Mouse (Mus musculus) heart, adult 9 months (tissue): ENCODE data around the gene Inpp4b.
"Not testable (repeated sequence)": the region's sequence is repeated elsewhere in the genome, so short reads cannot be mapped to it uniquely, and the experiment has no call there.

Experiments used
- DNase-seq, 2 experiments: peaks; one replicate each; pipeline ENCODE4 v3.0.0; 2022; ENCODE audit warnings: low spot score in 2 of 2

The Inpp4b gene

GRCm38 (mm10) chr8:81992966-81993365, 650.6 kb downstream of the Inpp4b start:
- no peak for DNase-seq

GRCm38 (mm10) chr8:81996239-81996638, 653.9 kb downstream of the Inpp4b start:
- no peak for DNase-seq

DNA sequence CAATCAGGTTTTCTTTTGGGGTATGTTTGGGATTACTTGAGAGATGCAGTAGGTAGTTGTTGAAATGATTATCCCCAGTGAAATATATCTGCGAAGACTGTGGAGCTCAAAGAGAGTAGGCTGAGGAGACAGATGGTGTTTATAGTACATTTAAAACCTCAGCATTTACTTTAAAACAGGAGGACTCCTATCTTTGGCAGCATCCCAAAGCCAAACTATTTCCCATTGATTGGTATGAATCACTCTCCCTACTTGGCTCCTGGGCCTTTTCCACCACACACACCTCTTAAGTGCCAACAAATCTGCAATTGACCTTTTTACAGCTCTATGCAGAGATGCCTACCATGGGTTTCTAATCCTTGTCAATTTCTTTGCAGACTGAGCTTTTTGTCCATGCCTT, 654.5 kb downstream of the Inpp4b start:
- DNase-seq, result no peak

- DNase-seq, result no peak
Measured at GRCm38 (mm10) chr8:82004158-82004557, 661.8 kb downstream of the Inpp4b start.

DNA sequence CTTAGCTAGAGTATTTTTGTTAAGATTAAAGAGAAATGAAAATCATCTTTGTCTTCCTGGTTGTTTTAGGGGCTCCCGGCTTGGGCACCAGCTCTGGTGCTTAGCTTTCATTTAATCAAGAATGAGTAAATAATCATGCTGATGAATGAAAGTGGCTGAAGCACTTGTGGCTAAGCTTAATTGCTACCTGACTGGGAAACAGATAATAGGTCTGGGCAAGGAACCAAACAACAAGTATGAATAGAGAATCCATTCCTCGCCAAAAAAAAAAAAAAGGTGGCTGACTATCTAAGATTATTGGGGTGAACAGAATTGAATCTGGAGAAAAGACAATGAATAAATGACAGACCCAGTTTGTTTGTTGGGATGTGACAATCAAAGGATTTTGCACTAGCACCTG, 663.1 kb downstream of the Inpp4b start:
- DNase-seq, result no peak

- DNase-seq, result no peak
Measured at GRCm38 (mm10) chr8:82017792-82018191, 675.4 kb downstream of the Inpp4b start.

DNA sequence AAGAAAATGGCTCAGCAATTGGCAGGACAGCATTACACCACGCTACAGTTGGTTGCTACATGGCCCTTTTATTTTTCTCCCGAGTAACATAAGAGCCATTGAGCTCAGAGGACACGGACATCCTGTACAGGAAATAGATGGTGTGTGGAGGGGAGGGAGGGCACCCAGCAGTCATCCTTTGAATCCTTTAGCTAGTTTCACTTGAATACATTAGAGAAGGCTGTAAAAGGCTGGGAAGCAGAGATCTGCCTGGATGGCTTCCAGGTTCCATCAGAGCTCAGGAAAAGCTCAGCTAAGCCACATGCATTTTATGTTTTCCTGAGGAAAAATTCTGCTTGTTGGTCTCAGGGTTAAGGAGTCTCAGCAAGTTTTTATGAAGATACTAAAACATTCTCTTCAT, 685.0 kb downstream of the Inpp4b start:
- peak; percentile 5 to 10 for DNase-seq

DNA sequence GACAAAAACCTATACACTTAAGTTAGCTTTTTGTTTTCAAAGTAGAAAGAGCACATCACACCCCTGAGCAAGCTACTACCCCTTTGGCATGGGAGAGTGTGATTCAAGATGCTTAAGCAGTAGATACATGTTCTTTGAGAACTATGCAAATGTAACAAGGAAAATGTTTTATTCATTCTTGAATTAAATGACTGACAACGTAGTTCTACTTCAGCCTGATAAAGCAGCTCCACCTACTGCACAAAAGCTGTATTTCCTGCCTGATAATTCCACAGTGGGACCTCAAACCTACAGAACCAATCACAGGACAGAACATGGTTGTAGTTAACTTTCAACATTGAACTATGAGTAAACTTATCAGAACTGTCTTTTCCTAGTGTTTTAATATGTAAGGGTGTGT, 686.5 kb downstream of the Inpp4b start:
- DNase-seq, result no peak

DNA sequence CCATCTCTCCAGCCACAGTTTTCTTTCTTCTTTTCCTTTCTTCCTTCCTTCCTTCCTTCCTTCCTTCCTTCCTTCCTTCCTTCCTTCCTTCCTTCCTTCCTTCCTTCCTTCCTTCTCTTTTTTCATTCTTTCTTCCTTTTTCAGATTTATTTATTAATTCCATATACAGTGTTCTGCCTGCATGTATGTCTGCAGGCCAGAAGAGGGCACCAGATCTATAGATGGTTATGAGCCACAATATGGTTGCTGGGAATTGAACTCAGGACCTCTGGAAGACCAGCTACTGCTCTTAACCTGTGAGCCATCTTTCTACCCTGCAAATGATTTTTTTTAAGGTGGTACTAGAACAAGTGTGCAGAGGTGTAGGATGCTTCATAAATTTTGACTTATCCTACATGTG, 689.7 kb downstream of the Inpp4b start:
- not testable (repeated sequence) for DNase-seq

- DNase-seq, result no peak
Measured at GRCm38 (mm10) chr8:82054030-82054429, 711.7 kb downstream of the Inpp4b start.

- no peak for DNase-seq
Measured at GRCm38 (mm10) chr8:82067619-82068018, 725.3 kb downstream of the Inpp4b start.

DNA sequence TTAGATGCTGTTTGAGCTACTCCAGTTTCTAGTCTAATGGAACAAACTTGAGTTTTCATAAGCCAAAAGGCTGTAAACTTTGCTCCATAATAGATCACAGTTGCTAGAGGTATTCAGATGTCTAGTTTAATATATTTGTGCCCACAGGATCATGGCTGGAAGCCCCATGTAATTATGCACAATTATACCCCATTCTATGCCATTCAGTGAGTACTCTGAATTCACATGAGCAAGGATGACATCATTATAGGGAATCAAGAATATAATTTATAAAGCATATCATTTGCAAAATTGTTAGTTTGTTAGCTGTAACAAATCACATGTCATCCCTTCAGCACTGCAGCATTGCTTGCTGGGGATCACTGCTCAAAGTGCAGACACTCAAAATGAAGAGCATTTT, 736.9 kb downstream of the Inpp4b start:
- no peak for DNase-seq

DNA sequence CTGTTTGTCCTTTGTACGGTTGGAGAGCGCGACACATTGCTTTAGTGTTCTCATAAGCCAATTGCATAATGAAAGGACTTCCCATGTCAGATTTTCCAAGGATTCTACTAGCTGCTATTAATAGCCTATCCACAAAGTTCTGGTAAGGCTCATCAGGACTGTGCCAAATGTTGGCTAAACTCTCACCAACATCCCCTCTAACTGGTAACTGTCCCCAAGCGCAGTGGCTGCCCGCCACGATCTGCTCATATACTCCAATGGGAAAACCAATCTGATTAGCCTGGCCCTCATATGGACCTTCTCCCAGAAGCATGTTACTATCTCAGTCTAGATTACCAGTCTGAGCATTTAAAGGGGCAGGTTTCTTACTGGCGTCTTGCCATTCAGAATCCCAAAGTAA, 744.3 kb downstream of the Inpp4b start:
- DNase-seq, result peak; percentile 5 to 15

- DNase-seq, result no peak
Measured at GRCm38 (mm10) chr8:82090901-82091300, 748.5 kb downstream of the Inpp4b start.

DNA sequence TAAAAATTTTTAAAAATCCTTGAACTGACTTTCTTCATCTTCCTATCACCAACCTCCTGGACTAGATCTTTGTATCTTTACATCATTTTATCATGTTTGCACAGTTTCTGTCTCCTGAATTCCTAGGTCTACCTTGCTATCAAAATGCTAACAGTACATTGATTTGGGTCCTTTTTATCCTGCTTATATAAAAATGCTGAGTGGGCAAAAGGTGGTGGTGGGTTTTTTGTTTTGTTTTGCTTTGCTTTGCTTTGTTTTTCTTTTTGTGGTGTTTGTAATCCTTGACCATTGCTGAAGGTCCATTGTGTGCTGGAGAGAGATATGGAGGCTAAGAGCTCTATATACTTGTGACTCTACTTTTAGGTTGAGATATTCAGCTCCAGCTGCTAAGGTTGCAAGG, 750.9 kb downstream of the Inpp4b start:
- no peak for DNase-seq

GRCm38 (mm10) chr8:82104560-82104959, 762.2 kb downstream of the Inpp4b start:
- DNase-seq, result no peak

GRCm38 (mm10) chr8:82106131-82106530, 763.8 kb downstream of the Inpp4b start:
- DNase-seq, result no peak

DNA sequence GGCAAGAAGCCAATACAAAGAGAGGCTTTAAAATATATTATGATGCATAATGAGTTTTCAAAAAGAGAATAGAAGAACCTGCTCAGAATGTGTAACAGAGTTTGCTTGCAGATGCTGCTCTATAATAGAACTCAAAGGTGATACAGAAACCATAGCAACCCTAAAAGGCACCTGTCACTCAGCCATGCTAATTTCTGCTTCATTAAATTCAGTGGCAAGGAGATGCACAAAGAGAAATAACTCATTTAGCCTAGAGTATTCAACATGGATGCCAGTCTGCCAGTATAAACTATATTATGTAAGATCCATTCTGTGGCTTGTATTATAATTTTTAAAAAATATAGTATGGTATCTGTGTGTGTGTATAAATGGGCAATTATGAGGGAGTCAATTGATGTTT, 807.9 kb downstream of the Inpp4b start:
- DNase-seq, result no peak

DNA sequence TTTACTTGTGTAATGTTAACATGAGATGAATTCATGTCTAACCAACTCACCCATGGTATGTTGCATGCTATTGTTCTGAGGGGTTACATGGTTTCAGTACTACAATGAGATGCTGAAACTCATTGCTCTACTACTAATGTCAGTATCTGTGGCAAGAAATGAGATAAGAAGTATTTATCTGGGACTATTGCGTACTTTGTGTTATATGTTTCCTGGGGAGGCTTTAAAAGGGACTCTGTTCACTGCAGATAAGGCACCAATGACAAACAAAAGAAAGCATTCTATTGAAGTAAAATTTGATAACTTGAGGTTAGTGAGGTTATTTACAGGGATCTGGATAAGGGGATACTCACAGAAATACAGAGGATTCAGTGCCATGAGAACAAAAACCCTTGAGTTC, 815.6 kb downstream of the Inpp4b start:
- no peak for DNase-seq
